Mouse (Mus musculus): ENCODE measurements around the gene Hist2h3b. TPM values are rescaled to one million over a fixed set of nuclear protein-coding genes. Genes with fewer than 3 reads are reported as not detected.
"Not testable (repeated sequence)": the region's sequence is repeated elsewhere in the genome, so short reads cannot be mapped to it uniquely, and the experiment has no call there.

The Hist2h3b gene
- polyA plus RNA-seq, 1 experiment from 2014 or later, result 13.3 TPM

DNA sequence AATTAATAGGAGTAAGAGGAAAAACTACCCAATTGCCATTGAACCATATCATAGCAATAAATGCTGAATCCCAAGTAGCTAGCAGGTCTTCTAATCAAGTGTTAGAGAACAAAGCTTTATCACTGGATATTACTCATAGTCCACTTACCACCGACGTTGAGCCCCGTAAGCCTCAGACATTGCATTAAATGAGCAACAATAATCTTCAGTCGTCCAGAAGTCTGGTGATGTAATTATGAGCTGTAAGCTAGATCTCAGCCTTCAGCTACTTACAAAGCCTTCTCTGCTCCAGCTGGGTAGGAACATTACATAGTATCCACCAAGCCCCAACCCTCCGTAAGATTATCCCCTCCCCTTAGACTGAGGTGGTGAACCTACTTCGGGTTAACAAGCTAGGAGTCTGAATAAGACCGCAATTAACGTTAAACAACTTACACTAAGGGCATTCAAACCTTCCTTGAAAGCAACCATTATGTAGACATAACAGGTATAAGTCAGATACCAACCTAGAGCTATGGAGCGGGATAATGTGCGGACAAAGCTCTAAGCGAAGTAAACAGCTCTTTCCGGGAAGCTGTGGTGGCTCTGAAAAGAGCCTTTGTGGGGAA, 30.4 kb upstream of the Hist2h3b start:
- TF ChIP-seq CTCF (IDR thresholded peaks at IDR 0.05; ENCODE audit: low read depth), result no peak
- Histone ChIP-seq H3K9ac (ENCODE audit: low read depth, low read length) (peak overlapping the region; percentile 54), H3K9me3 (ENCODE audit: control insufficient read depth) (no peaks in the 10 kb centered on the region), H3K4me1 (replicated peaks; ENCODE audit: control insufficient read depth, insufficient read depth, low read length) (peaks cover 9% of the 10 kb centered on the region), H3K4me2 (replicated peaks; ENCODE audit: low read depth) (peak overlapping the region; percentile 70), H3K27me3 (replicated peaks; ENCODE audit: control insufficient read depth, insufficient read depth, low read length) (no peaks in the 10 kb centered on the region), H3K36me3 (ENCODE audit: control insufficient read depth, insufficient read depth) (no peaks in the 10 kb centered on the region), H3K4me3 (ENCODE audit: low read depth, low read length) (peak overlapping the region; percentile 41), H3K27ac (ENCODE audit: low read depth, low read length) (peak overlapping the region; percentile 54; the same call in 1 of the 2 replicates)
- WGBS, result under 1% methylated on average over 12 of the region's 12 CpGs
- ATAC-seq, result no peak

- ATAC-seq, result peak; percentile 87
- not testable (repeated sequence) for H3K27me3 ChIP-seq (replicated peaks; ENCODE audit: control insufficient read depth, insufficient read depth, low read length); H3K9me3 ChIP-seq (ENCODE audit: control insufficient read depth); H3K36me3 ChIP-seq (ENCODE audit: control insufficient read depth, insufficient read depth)
- H3K27ac ChIP-seq (ENCODE audit: low read depth, low read length), result peak within 1 kb of the TSS; percentile 41
- H3K4me3 ChIP-seq (ENCODE audit: low read depth, low read length), result peak within 1 kb of the TSS; percentile 41
- peak within 1 kb of the TSS; percentile 54 for H3K9ac ChIP-seq (ENCODE audit: low read depth, low read length)
- peaks cover 17% of the 10 kb centered on the region for H3K4me1 ChIP-seq (replicated peaks; ENCODE audit: control insufficient read depth, insufficient read depth, low read length)
- 1% methylated on average over 10 of the region's 68 CpGs for WGBS
- peak within 1 kb of the TSS; percentile 70 for H3K4me2 ChIP-seq (replicated peaks; ENCODE audit: low read depth)
Observed at GRCm38 (mm10) chr3:96238954-96239793, 29.3 kb upstream of the Hist2h3b start, which contains the start of gene Hist2h3c2. Hist2h3c2 (minus strand) TSS chr3:96239127.

DNA sequence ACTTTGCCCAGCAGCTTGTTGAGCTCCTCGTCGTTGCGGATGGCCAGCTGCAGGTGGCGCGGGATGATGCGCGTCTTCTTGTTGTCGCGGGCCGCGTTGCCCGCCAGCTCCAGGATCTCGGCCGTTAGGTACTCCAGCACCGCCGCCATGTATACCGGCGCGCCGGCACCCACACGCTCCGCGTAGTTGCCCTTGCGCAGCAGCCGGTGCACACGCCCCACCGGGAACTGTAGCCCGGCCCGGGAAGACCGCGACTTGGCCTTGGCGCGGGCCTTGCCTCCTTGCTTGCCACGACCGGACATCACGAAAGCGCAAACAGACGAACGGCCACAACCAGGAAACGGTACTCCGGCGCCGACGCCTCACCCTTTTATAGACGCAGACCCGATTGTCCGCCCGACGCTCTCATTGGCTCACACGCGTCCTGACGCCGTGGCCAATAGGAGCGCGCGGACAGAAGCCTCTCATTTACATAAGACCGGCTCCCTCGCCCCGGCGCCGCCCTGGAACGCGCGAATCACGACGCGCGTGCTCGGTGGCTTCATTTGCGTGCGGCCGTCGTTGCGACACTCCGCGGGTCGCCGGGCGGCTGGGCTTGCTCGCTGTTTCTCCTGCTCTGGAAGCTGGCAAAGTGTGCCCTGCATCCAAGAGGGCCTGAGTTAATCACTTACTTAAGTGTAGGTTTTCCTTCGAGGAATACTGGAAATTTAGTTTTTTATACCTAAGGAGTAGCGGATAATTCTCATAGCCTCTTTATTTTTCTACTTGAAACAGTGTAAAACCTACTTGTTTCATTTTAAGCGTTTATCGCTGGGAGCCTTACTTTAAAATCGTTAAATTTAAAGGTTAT, 28.3 kb upstream of the Hist2h3b start, which contains the start of gene Hist2h2aa2:
TSS of gene Hist2h2aa2 (minus strand) at position 328 of the 850 bp plus-strand sequence.
- Histone ChIP-seq H3K4me3 (ENCODE audit: low read depth, low read length) (peak within 1 kb of the TSS; percentile 29), H3K4me2 (replicated peaks; ENCODE audit: low read depth) (peak within 1 kb of the TSS; percentile 55), H3K4me1 (replicated peaks; ENCODE audit: control insufficient read depth, insufficient read depth, low read length) (peaks cover 21% of the 10 kb centered on the region), H3K27ac (ENCODE audit: low read depth, low read length) (peak within 1 kb of the TSS; percentile 35; the same call in 1 of the 2 replicates)
- 4% methylated on average over 30 of the region's 85 CpGs for WGBS
- peak; percentile 80 for ATAC-seq
- not testable (repeated sequence) for H3K36me3 ChIP-seq (ENCODE audit: control insufficient read depth, insufficient read depth); H3K9me3 ChIP-seq (ENCODE audit: control insufficient read depth); H3K27me3 ChIP-seq (replicated peaks; ENCODE audit: control insufficient read depth, insufficient read depth, low read length); H3K9ac ChIP-seq (ENCODE audit: low read depth, low read length)

GRCm38 (mm10) chr3:96240799-96241197, 27.7 kb upstream of the Hist2h3b start:
- peaks cover 21% of the 10 kb centered on the region for H3K4me1 ChIP-seq (replicated peaks; ENCODE audit: control insufficient read depth, insufficient read depth, low read length)
- 78% methylated on average over 9 of the region's 9 CpGs for WGBS
- H3K4me3 ChIP-seq (ENCODE audit: low read depth, low read length), result peak overlapping the region; percentile 29
- H3K36me3 ChIP-seq (ENCODE audit: control insufficient read depth, insufficient read depth), result no peaks in the 10 kb centered on the region
- H3K9me3 ChIP-seq (ENCODE audit: control insufficient read depth), result no peaks in the 10 kb centered on the region
- ATAC-seq, result no peak
- H3K9ac ChIP-seq (ENCODE audit: low read depth, low read length), result no peak overlapping the region; the same call in 1 of the 2 replicates
- H3K27me3 ChIP-seq (replicated peaks; ENCODE audit: control insufficient read depth, insufficient read depth, low read length), result no peaks in the 10 kb centered on the region
- no peak for TF ChIP-seq CTCF (IDR thresholded peaks at IDR 0.05; ENCODE audit: low read depth)
- H3K4me2 ChIP-seq (replicated peaks; ENCODE audit: low read depth), result peak overlapping the region; percentile 55
- 0 out of 2 replicates have a peak overlapping the region, but pooled peaks have one; percentile 35 for H3K27ac ChIP-seq (ENCODE audit: low read depth, low read length)

- Histone ChIP-seq H3K9me3 (ENCODE audit: control insufficient read depth) (no peaks in the 10 kb centered on the region), H3K27me3 (replicated peaks; ENCODE audit: control insufficient read depth, insufficient read depth, low read length) (no peaks in the 10 kb centered on the region), H3K27ac (ENCODE audit: low read depth, low read length) (no peak overlapping the region; the same call in 1 of the 2 replicates), H3K4me1 (replicated peaks; ENCODE audit: control insufficient read depth, insufficient read depth, low read length) (peaks cover 12% of the 10 kb centered on the region), H3K4me3 (ENCODE audit: low read depth, low read length) (no peak overlapping the region), H3K4me2 (replicated peaks; ENCODE audit: low read depth) (peak overlapping the region; percentile 78), H3K36me3 (ENCODE audit: control insufficient read depth, insufficient read depth) (no peaks in the 10 kb centered on the region), H3K9ac (ENCODE audit: low read depth, low read length) (no peak overlapping the region)
- no peak for ATAC-seq
- WGBS, result 47% methylated on average over 7 of the region's 7 CpGs
- TF ChIP-seq CTCF (IDR thresholded peaks at IDR 0.05; ENCODE audit: low read depth), result no peak
Observed at GRCm38 (mm10) chr3:96243921-96244572, 24.4 kb upstream of the Hist2h3b start.

DNA sequence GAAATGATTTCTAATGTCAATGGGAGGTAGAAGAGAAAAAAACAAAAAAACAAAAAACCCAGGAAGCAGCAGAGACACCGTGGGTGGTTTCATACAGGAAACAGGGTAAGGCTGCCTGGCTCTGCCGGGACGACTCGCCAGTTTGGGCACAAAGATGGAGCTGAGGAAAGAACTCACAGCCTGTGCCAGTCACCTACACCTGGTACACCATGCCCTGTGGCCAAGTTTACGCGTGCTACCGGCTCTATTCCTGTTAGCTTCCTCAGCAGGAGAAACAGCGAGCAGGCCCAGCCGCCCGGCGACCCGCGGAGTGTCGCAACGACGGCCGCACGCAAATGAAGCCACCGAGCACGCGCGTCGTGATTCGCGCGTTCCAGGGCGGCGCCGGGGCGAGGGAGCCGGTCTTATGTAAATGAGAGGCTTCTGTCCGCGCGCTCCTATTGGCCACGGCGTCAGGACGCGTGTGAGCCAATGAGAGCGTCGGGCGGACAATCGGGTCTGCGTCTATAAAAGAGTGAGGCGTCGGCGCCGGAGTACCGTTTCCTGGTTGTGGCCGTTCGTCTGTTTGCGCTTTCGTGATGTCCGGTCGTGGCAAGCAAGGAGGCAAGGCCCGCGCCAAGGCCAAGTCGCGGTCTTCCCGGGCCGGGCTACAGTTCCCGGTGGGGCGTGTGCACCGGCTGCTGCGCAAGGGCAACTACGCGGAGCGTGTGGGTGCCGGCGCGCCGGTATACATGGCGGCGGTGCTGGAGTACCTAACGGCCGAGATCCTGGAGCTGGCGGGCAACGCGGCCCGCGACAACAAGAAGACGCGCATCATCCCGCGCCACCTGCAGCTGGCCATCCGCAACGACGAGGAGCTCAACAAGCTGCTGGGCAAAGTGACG, 23.2 kb upstream of the Hist2h3b start, which contains the start of gene Hist2h2aa1:
TSS of gene Hist2h2aa1 (plus strand) at position 495 of the 884 bp plus-strand sequence.
- H3K9me3 ChIP-seq (ENCODE audit: control insufficient read depth); H3K27me3 ChIP-seq (replicated peaks; ENCODE audit: control insufficient read depth, insufficient read depth, low read length); H3K36me3 ChIP-seq (ENCODE audit: control insufficient read depth, insufficient read depth): not testable (repeated sequence)
- under 1% methylated on average over 21 of the region's 88 CpGs for WGBS
- peak within 1 kb of the TSS; percentile 87 for H3K27ac ChIP-seq (ENCODE audit: low read depth, low read length)
- peak within 1 kb of the TSS; percentile 78 for H3K4me2 ChIP-seq (replicated peaks; ENCODE audit: low read depth)
- ATAC-seq, result peak; percentile 84
- H3K4me1 ChIP-seq (replicated peaks; ENCODE audit: control insufficient read depth, insufficient read depth, low read length), result peaks cover 12% of the 10 kb centered on the region
- peak within 1 kb of the TSS; percentile 62 for H3K9ac ChIP-seq (ENCODE audit: low read depth, low read length)
- peak within 1 kb of the TSS; percentile 43 for H3K4me3 ChIP-seq (ENCODE audit: low read depth, low read length)

DNA sequence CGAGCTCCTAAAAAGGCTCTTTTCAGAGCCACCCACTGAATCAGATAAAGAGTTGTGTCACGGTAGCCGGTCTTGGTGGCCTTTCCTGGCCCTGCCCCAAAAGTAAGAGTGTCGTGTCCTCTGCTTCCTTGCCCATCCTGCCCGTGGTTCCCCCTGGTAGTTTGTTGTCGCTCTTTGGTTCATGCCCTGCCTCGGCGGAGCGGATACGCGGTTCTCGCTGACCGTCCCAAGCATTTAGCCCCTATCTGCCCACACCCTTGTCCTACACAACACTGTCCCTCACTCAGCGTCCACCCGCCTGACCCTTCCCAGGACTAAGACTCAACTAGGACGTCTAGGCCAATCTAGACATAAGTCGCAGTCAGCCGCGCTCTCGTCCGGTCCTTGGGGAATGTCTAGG, 22.4 kb upstream of the Hist2h3b start:
- H3K4me1 ChIP-seq (replicated peaks; ENCODE audit: control insufficient read depth, insufficient read depth, low read length), result peaks cover 12% of the 10 kb centered on the region
- not testable (repeated sequence) for H3K27me3 ChIP-seq (replicated peaks; ENCODE audit: control insufficient read depth, insufficient read depth, low read length); H3K9me3 ChIP-seq (ENCODE audit: control insufficient read depth); H3K9ac ChIP-seq (ENCODE audit: low read depth, low read length); H3K27ac ChIP-seq (ENCODE audit: low read depth, low read length); ATAC-seq; H3K36me3 ChIP-seq (ENCODE audit: control insufficient read depth, insufficient read depth)
- 0 out of 2 replicates have a peak overlapping the region, but pooled peaks have one; percentile 23 for H3K4me3 ChIP-seq (ENCODE audit: low read depth, low read length)
- WGBS, result 2% methylated on average over 10 of the region's 21 CpGs
- 0 out of 2 replicates have a peak overlapping the region, but pooled peaks have one; percentile 41 for H3K4me2 ChIP-seq (replicated peaks; ENCODE audit: low read depth)

Measured in intestine, postnatal 0 days (tissue).